Mouse (Mus musculus): ENCODE data around the gene Sema6d.

Gene Sema6d

GRCm38 (mm10) chr2:124651146-124651545 is 561.4 kb downstream of the Sema6d start:
- DNase-seq (ENCODE audit: low read depth, low spot score): no peak

GRCm38 (mm10) chr2:124653161-124653560 is 563.4 kb downstream of the Sema6d start:
- no peak for DNase-seq (ENCODE audit: low read depth, low spot score)

- DNase-seq (ENCODE audit: low read depth, low spot score): no peak
These were observed 567.6 kb downstream of the Sema6d start for GRCm38 (mm10) chr2:124657358-124657757.

- no peak for DNase-seq (ENCODE audit: low read depth, low spot score)
These were observed 568.6 kb downstream of the Sema6d start for GRCm38 (mm10) chr2:124658374-124658773.

GRCm38 (mm10) chr2:124659601-124660000 is 569.8 kb downstream of the Sema6d start:
- no peak for DNase-seq (ENCODE audit: low read depth, low spot score)

GRCm38 (mm10) chr2:124660686-124661085 is 570.9 kb downstream of the Sema6d start:
- DNase-seq (ENCODE audit: low read depth, low spot score): no peak

- DNase-seq (ENCODE audit: low read depth, low spot score): no peak
These were observed 571.5 kb downstream of the Sema6d start for GRCm38 (mm10) chr2:124661316-124661715.

- DNase-seq (ENCODE audit: low read depth, low spot score): peak; percentile 20
These were observed 572.5 kb downstream of the Sema6d start for GRCm38 (mm10) chr2:124662257-124662656.

GRCm38 (mm10) chr2:124664191-124664590 is 574.4 kb downstream of the Sema6d start:
- DNase-seq (ENCODE audit: low read depth, low spot score): no peak

- no peak for DNase-seq (ENCODE audit: low read depth, low spot score)
These were observed 578.7 kb downstream of the Sema6d start for GRCm38 (mm10) chr2:124668431-124668830.

GRCm38 (mm10) chr2:124673117-124673516 is 583.3 kb downstream of the Sema6d start:
- DNase-seq (ENCODE audit: low read depth, low spot score): no peak

- no peak for DNase-seq (ENCODE audit: low read depth, low spot score)
These were observed 594.7 kb downstream of the Sema6d start for GRCm38 (mm10) chr2:124684481-124684901.

- no peak for DNase-seq (ENCODE audit: low read depth, low spot score)
These were observed 600.6 kb downstream of the Sema6d start for GRCm38 (mm10) chr2:124690372-124690771.

- DNase-seq (ENCODE audit: low read depth, low spot score): no peak
These were observed 612.9 kb downstream of the Sema6d start for GRCm38 (mm10) chr2:124702621-124703020.

GRCm38 (mm10) chr2:124704922-124705321 is 615.2 kb downstream of the Sema6d start:
- no peak for DNase-seq (ENCODE audit: low read depth, low spot score)

GRCm38 (mm10) chr2:124705806-124706205 is 616.0 kb downstream of the Sema6d start:
- peak; percentile 11 for DNase-seq (ENCODE audit: low read depth, low spot score)

GRCm38 (mm10) chr2:124706896-124707295 is 617.1 kb downstream of the Sema6d start:
- DNase-seq (ENCODE audit: low read depth, low spot score): no peak
